Mouse (Mus musculus) mouse trophoblast stem cell (cell line): ENCODE measurements around the gene Fgf15.

ENCODE experiments used
- in situ Hi-C, 2 experiments: fragments of 300-500 bp; cut with MseI, MboI; formaldehyde crosslinking; loops; 2 replicates in 1 of 2; 3 replicates in 1 of 2; pipeline ENCODE4 v1.15.1; 2025

Gene Fgf15

DNA sequence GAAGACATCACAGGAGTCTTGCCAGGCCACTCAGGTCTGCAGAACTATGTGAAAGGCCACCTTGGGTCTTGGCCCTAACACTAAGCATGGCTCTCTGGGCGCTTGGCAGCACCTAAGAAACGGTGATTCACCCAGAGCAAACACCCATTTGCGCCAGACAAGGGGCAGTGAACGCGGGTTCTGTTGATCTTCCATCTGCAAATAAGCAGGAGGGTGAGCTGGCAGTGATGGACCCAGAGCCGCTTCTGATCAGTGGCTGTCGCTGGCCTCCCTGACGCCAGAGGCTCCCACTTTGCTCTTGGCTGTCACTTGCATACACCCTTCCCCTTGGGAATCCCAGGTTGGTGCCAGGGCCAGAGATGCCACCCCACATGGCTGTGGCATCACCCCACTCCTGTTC, 33.2 kb downstream of the Fgf15 start:
- in situ Hi-C loops: no loop called here

GRCm38 (mm10) chr7:144929931-144930330, 33.6 kb downstream of the Fgf15 start:
- in situ Hi-C loops: loop anchor here in 1 of 2 experiments (10.0 kb wide), 1 partner anchor 185 kb away; no protein-coding TSS in a partner anchor

GRCm38 (mm10) chr7:144931778-144932177, 35.4 kb downstream of the Fgf15 start:
- in situ Hi-C loops: loop anchor here in 1 of 2 experiments (10.0 kb wide), 1 partner anchor 183 kb away; no protein-coding TSS in a partner anchor

DNA sequence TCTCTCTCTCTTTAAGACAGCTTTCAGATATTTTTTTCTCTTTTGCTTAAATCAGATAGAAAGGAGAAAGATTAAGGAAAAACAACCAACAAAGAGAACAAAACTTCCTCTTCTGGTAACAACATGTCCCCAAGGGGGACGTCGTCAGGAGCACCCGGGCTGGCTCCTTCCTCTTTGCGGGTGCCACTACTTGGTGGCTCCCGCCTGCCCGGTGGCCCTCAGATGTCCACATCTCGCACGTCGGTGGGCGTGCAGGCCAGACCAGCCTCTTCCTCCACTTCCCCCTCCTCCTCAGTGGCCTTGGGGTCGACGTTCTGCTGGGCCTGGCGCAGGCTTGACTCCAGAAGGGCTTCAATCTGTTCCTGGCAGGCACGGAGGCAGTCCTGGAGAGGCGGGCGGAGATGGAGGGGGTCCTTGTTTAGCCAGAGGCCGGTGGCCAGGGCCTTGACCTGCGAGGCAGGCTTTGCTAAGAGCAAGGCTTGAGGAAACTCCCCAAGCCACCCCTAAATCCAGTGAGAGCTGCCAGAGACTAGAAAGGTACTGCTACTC, 36.1 kb downstream of the Fgf15 start:
- in situ Hi-C loops: loop anchor here in 1 of 2 experiments (10.0 kb wide), 1 partner anchor 182 kb away; no protein-coding TSS in a partner anchor

- in situ Hi-C loops: loop anchor here in 1 of 2 experiments (10.0 kb wide), 1 partner anchor 181 kb away; no protein-coding TSS in a partner anchor
Measured at GRCm38 (mm10) chr7:144933336-144933735, 37.0 kb downstream of the Fgf15 start.

- in situ Hi-C loops: loop anchor here in 1 of 2 experiments (10.0 kb wide), 1 partner anchor 181 kb away; no protein-coding TSS in a partner anchor
Measured at GRCm38 (mm10) chr7:144933796-144934195, 37.5 kb downstream of the Fgf15 start.

DNA sequence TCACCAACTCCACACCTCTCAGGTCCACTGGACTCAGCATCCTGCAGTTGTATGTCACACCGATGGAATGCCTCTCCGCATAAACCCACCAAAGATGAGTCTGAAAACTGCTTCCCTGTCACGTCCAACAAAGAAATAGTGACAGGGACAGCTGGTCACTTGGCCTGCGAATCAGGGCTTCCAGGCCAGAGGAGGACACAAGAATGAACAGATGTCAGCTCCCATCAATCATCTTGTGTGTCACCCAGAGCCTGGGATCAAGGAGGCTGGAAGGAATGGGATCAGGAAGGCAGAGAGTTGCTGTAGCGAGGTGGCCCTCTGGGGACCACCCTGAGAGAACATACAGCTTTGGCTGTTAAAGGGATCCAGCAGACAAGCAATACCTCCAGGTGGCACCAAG, 38.6 kb downstream of the Fgf15 start:
- in situ Hi-C loops: loop anchor here (5.0 to 10.0 kb wide), 2 partner anchors 180 to 307 kb away; no protein-coding TSS in a partner anchor

GRCm38 (mm10) chr7:144935563-144935962, 39.2 kb downstream of the Fgf15 start:
- in situ Hi-C loops: loop anchor here (5.0 to 10.0 kb wide), 2 partner anchors 179 to 307 kb away; no protein-coding TSS in a partner anchor

DNA sequence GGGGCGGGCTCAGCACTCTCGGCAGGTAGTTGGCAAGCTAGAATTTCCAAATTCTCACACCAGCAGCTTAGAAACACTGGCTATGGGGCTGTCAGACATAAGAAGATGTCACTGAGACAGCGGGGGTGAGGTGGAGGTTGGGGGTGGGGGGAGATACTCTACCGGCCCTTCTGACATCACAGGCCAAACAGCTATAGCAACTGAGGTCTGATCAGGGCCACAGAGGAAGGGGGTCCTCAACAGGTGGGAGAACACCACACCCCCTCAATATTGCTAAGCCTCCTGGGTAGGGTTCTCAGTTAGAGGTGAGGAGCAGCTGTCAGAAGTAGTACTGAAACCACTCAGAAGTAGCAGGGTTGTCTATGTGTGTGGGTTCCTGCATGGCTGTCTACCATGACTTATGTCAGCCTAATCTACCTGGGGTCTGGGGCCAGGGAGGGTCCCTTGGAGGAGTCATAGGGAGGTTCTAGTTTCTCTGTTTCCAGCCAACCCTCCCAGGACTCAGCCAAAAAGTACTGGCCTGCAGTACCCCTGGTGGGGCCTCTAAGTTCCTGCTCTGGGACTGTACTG, 40.1 kb downstream of the Fgf15 start:
- in situ Hi-C loops: loop anchor here (5.0 to 10.0 kb wide), 2 partner anchors 178 to 306 kb away; no protein-coding TSS in a partner anchor

DNA sequence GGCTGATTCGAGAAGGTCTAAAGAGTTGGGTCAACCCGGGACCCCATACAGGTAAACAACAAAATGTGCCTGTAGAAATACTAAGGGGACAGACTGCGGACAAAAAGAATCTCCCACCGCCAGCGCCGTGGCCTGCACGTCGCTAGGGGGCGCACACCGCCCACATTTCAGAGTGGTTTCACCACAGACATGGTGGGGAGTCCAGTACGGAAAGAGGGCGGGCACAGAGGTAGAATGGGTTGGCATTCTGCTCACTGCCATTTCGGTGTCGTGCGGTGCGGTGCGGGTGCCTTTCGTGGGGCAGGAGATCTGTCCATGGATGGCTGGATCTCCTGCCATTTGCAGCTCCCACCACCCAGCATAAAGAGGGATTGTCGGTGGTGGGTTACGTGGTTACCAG, 41.2 kb downstream of the Fgf15 start:
- in situ Hi-C loops: loop anchor here (5.0 to 10.0 kb wide), 2 partner anchors 177 to 305 kb away; no protein-coding TSS in a partner anchor

DNA sequence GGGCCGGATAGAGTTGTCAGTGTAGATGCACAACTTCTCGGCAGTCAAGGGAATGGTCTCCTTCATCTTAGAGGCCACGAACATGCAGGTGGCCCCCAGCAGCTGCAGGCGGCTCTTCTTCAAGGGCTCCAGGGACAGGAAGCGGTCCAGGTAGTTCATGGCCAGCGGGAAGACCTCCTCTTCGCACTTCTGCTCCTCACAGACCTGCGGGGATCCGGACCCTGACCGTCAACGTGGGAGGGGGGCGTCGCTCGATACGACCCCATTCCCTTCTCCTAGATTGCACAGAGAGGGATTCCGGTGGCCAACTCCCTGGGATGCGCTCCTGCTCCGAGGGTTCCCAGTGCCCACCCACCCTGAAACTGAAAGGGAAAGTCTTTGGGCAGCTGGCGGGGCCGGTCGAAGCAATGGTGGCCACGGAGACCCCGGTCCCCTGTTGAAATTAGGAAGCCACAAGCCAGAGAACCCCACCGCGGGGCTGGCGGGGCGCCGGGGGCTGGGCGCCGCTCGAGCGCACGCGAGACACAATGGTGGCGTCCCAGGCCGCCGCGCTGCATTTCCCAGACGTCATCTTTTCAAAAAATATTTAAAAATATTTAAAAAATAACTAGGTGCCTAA, 41.7 kb downstream of the Fgf15 start:
- in situ Hi-C loops: loop anchor here (5.0 to 10.0 kb wide), 2 partner anchors 177 to 304 kb away; no protein-coding TSS in a partner anchor

DNA sequence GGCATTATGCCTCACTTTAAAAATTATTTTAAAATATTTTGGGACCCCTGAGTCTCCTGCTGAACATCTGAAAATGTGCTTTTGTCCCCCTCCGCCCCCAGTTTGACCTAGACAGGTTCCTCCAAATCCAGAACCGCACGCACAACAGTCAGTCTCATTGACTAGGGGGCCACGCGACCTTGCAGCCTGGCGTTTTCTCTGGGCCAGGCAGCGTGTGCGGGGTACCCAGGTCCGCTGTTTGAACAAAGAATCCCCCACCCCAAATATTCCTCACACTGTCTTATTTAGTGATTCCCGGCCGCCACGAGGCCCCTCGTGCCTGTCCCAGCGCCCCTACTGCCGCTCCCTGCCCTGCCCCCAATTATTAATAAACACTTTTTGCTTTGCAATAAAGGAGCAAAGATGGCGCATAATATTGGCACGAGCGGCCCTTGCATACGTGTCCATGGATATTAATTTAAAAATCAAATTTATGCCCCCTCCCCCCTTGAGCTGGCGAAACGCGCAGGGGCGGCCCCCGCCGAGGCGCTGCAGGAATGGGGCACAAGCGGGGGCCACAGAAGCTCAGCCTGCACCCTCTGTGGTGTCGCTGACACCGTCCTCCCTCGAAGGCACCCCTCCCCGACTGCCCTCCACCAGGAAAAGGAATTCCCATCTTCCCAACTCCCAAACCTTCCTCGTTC, 42.5 kb downstream of the Fgf15 start:
- in situ Hi-C loops: loop anchor here (5.0 to 10.0 kb wide), 2 partner anchors 176 to 303 kb away; no protein-coding TSS in a partner anchor

- in situ Hi-C loops: loop anchor here (5.0 to 10.0 kb wide), 2 partner anchors 175 to 303 kb away; no protein-coding TSS in a partner anchor
Measured at GRCm38 (mm10) chr7:144939344-144940002, 43.1 kb downstream of the Fgf15 start, which contains the start of gene Ccnd1. Gene Ccnd1 (minus strand): TSS chr7:144939925.

DNA sequence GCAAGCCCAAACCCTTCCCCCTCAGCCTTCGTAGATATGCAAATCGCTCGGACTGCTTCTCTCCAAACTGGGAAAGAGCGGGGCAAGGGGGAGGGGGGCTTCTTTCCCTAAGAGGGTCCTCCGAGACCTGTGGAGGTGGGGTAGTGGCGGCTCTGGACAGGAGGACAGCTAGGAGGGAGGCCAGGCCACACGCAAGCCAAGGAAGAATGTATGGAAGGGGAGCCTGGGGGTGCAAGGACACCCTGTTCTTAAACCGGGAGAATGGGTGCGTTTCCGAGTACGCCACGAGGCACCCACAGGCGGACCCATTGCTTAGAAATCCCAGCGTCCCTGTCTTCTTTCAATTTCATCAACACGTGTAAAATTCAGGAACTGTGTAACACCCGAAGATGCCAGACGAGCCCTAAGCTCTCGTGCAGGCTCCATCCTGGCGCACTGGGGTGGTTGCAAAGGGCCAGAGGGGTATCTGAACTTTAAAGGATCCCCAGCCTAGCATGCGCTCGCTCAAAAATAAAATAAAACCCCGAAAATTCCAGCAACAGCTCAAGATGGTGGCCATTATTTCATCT, 43.8 kb downstream of the Fgf15 start:
- in situ Hi-C loops: no loop called here

DNA sequence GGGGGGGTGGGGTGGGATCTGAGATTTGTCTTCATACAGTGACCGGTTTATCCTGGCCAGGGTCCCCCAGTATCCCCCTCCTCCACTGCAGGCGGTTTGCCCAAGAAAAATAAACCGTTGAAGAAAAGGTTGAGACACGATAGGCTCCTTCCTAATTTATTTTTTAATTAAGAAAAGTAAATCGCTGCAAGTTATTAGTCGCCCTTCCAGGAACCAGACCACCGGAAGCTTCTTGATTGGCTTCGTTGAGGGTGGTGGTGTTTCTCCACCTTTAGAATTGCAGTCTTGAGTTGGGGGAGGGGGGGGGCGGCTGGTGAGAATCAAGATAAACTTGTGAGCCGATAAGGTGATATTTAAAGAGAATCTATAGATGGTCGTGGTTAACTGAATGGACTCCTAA, 44.3 kb downstream of the Fgf15 start:
- in situ Hi-C loops: no loop called here

DNA sequence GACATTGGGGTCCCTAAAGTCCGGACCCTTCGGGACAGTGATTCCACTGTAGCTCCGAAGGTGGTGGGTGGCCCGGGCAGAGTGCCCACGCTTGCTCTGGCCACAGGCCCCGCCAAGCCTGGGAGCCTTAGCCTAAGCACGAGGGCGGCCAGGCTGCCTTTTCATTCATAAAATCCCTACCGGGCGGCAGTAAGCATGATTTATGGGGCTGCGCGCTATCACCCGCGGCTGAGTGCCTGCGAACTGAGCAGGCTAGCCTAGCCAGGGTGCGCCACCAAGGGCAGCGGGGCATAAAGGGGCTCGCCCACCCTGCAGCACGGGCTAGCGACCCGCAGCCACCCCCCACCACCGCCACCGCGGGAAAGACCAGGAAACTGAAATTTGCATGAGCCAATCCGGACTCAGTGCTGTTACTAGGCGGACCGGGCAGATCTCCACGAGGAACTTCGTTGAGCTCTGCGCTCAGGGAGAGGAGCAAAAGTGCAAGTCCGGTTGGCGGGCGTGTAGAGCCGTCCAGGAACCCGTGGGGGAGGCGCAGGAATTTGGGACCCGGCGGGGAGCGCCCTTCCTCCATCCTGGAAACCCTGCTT, 45.0 kb downstream of the Fgf15 start:
- in situ Hi-C loops: no loop called here

GRCm38 (mm10) chr7:144942071-144942743, 45.9 kb downstream of the Fgf15 start:
- in situ Hi-C loops: no loop called here

- in situ Hi-C loops: no loop called here
Measured at GRCm38 (mm10) chr7:144942744-144943135, 46.4 kb downstream of the Fgf15 start.

GRCm38 (mm10) chr7:144943254-144943653, 46.9 kb downstream of the Fgf15 start:
- in situ Hi-C loops: no loop called here
